Mouse (Mus musculus) frontal cortex, adult 2 months (tissue): ENCODE measurements around the gene Mfsd4b5. TPM values are rescaled to one million over a fixed set of nuclear protein-coding genes. Genes with fewer than 3 reads are reported as not detected.
"Not testable (repeated sequence)": the region's sequence is repeated elsewhere in the genome, so short reads cannot be mapped to it uniquely, and the experiment has no call there.

Experiments
- DNase-seq, 2 experiments: peaks; one replicate each; pipeline ENCODE4 v3.0.0; 2022; ENCODE audit warnings: low spot score in 1 of 2; ENCODE audit errors: extremely low spot score in 1 of 2
- polyA plus RNA-seq: library from polyadenylated mRNA; depleted of rRNA; stranded (reverse); fragments of >200 nt; gene quantifications from 2 replicates; pipeline ENCODE4 v1.2.3, GENCODE M21; 2012; rRNA removed

The Mfsd4b5 gene
- polyA plus RNA-seq, 1 experiment = 0.06 TPM

DNA sequence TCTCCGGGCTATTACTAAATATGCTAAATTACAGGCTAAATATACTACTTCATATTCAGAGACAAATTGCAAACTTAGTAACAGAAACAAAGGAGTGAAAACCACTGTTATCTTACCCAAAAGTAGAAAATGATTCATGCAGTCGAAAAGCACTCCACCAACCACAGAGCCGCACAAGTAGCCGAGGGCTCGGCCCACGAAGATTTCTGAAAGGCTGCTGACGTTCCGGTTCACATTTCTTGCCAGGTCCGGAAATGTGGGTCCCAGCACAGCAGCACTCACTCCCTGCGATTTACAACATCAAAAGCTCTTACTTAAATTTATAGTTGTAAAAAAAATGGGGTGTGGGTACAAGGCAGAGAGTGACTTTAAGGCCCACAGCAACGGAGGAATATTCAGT, 11.5 kb downstream of the Mfsd4b5 start:
- peak in 1 of 2 experiments; percentile 11 for DNase-seq

DNA sequence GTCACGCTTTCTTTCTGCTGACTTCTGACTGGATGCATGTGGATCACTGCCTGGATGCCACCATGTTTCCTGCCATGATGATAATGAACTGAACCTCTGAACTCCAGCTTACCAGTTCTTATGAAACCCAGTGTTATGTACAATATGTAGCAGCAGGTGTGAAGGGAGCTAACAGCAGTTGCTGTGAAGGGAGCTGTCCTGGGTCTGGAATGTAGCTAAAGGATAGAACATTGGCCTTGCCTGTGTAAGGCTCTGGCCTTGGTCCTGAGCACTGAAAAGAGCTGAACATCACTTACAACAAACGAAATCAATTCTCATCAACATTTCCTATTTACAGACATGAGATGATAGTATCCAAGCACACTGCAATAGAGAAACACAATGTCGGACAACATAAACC, 18.9 kb downstream of the Mfsd4b5 start:
- no peak for DNase-seq

DNA sequence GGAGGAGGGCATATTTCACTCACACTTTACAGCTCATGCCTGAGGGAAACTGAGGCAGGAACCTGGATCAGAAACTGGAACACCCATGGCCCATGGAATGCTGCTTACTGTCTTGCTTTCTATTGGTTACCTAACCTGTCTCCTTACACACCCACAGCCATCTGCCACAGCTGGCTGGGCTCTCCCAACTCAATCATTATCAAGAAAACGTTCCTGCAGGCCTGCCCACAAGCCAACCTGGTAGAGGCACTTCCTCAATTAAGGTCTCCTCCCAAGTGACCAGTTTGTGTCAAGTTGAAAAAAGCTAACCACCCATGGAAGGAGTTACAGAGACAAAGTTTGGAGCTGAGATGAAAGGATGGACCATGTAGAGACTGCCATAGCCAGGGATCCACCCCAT, 24.5 kb downstream of the Mfsd4b5 start:
- DNase-seq = no peak

DNA sequence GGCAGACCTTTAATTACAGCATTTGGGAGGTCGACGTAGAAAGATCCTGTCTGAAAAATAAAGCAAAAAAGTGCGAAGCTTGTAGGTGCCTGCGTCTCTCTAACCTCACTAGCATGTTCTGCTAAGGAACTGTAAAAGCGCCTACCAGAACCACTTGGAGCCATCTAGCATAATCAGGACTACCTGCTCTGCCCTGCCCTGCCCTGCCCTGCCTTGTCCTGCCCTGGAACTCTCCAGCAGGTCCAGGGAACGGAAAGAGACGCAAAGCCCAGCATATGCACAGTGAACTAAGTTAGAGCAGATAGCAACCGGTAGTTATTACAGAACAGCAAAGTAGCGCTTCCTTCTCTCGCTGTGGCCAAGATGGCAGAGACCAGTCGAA, 26.0 kb downstream of the Mfsd4b5 start:
- DNase-seq = no peak

DNA sequence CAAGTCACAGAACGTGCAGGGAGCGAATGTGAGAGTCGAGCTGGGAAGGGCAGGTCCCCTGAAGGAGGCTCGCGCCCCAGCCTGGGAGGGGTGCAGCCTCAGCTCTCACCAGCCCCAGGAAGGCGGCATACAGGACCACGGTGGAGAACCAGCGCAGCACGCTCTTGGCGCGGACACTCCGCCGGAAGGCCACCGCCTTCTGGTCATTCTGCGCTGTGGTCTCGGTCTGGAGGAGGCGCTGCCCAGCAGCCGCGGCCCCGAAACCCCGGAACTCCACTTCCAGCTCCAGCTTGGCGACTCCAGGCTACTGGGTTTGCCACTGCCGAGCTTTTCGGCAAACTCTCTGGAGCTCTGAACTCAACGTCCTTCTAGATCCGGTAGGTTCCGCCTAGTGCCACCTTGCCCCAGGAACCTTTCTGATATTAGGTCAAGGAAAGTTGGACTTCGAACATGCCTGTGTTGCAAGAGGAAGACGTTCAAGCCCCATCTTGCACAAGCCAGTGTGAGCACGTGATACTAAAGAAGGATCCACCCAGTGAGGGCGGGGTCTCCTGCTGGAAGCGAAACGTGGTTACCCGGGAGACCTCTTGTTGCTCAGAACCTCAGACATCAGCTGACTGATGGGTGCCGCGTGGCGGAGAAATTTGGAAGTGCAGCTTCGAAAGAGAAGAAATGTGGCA, 26.5 kb downstream of the Mfsd4b5 start, which contains the start of gene Mfsd4b3:
Mfsd4b3 (minus strand) TSS at position 393 of the 680 bp plus-strand sequence.
- DNase-seq = peak; percentile 92

DNA sequence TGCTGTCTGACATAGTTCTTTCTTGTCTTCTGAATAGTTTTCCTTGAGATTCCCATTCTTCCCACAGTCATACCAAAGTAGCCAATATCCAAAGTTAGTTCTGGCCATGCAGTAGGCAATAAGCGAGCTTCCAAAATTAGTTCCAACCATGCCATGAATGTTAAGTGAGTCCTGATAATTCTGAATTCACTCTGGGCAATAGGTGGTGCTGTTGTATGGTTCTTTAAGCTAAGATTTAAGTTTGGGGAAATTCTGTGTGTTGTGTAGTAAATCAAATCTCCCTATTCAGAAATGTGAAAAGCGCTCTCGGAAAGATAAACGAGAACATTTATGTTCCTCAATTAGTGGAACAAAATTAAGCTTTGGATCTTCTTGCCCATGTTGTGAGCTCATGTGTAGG, 28.2 kb downstream of the Mfsd4b5 start:
- peak in 1 of 2 experiments; percentile 68 for DNase-seq

DNA sequence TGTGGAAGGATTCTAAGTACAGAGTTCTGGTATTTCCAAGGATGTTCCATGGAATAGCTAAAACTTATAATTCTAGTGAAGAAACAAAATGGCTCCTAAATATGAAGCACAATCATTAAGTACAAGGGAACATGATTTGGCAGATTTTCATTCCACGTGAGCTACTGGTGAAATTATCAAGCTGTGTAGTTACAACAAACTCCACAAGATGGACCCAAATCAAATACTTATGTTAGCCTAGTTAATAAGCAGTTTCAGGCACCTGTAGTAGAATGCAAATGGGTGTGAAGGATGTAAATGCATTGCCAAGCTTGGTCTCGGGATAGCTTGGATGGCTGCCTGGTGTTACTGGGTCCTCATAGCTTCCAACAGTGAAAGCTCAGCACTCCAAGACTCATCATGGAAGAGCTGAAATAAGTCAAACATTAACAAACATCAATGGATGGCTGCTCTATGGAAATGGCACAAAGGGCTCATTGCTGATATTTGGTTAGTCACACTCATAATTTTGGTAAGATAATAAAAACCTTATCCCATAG, 30.0 kb downstream of the Mfsd4b5 start:
- no peak for DNase-seq

DNA sequence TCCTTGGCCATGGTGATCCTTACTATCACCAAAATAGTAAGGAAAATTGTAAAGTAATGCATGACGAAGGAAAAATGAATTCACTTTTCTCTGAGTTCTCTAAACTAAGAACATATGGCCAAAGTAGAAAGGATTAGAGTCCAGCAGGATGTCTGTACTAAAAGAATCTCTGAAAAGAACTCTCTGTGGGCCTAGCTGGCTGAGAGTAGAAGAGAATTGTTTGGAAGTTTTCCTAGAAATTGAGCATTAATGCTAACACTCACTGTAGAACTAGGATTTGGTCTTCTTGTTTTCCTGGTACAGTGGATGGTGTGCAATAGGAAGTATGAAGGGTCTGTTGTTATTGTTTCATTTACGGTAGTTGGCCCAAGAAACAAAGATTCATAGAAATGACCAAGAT, 31.3 kb downstream of the Mfsd4b5 start:
- DNase-seq = no peak

DNA sequence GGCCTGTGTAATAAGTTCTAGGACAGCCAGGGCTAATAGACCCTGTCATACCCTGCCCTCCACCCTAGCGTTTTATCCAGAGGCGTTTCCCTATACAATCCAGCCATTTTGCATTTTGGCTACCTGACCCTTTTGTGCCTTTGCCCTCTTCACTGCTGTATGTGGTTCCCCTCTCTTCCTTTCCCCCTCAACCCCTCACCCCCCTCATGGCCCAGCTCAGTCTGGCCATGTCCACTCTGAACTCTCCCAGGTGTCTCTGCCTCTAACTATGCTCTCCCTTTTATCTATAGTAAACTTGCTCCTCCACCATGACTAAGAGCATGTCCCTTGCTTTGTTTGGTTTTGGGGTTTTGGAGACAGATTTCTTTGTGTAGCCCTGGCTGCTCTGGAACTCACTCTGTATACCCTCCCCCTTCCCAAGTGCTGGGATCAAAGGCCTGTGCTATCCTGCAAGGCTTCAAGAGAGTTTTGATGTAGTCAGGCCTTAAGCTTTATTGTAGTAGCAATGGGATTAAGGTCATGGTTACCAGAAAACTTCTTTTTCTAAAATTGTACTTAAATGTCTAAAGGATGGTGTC, 37.0 kb downstream of the Mfsd4b5 start:
- DNase-seq = no peak

DNA sequence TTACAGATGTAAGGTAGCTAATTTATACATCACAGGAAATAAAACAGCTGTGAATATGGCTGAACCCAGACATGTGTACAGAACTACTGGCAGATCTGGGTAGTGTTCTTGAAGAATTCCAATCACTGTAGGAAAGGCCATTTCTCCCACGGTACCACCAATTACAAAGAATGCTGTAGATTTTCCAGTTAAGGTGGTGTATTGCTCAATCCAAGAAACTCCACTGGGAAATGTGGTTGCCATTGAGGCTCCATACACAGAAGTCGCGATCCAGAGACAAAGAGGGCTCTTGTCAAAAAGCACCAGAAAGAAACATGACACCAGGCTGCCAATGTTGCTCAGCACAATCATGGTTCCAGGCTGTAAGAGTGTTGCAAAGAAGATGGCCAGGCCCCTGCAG, 39.3 kb downstream of the Mfsd4b5 start:
- DNase-seq = not testable (repeated sequence)

DNA sequence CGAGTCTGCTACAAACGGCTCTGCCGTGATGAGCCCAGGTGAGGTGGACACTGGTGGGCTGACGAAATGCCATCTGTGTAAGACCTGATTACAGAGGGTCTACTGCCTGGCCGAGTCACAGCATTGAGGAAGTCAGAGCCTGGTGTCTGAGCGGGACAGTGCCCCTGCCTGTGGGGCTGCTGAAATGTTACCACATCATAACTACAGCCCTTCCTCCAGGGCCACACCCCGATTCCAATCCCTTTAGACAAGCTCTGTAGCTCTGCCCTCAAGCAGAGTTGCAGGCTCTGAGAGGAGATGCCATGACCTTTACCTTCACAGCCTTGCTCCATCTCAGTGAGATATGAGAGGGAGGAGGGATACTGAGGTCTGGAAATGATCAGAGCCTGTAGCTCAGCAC, 49.9 kb downstream of the Mfsd4b5 start:
- no peak for DNase-seq

DNA sequence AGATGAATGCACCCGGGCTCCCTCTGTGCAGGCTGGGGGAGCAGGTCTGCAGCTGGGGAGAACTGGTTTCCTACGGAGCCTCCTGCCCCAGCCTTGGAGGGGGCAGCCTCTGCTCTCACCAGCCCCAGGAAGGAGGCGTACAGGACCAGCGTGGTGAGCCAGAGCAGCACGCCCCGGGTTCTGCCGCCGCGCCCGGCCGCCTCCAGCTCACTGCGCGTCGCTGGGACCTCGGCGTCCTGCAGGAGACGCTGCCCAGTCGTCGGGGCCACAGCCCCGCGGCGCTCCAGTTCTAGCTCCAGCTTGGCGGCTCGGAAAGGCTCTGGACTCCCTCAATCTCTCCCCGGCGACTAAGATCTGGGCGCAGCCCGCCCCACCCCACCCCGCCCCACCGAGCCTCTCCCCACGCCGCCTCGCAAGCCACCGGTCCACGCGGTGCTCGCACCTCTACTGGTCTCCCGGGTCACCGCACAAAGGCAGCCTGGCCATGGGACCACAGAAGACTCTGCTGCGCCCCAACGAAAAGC, 59.8 kb downstream of the Mfsd4b5 start, which contains the start of gene Mfsd4b2:
Mfsd4b2 (minus strand) TSS at position 308 of the 524 bp plus-strand sequence.
- no peak for DNase-seq

DNA sequence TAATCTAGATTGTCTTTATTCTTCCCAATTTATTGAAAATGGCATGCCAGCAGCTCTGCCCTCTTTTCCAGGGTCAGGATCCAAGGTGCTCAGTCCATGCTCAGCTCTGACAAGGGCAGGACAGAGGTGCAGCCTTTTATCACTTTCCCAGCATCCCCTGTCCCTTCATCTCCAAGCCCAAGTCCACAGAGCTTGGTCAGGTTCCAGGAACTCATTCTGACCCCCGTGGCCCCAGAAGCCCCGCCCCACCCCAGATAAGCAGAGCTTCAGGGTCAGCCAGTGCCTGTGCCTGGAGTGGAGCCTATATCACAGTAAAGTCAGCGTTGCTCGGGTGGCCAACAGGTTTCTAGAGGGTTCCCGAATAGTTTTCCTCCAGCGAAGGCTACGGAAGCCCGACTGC, 61.9 kb downstream of the Mfsd4b5 start:
- not testable (repeated sequence) for DNase-seq

DNA sequence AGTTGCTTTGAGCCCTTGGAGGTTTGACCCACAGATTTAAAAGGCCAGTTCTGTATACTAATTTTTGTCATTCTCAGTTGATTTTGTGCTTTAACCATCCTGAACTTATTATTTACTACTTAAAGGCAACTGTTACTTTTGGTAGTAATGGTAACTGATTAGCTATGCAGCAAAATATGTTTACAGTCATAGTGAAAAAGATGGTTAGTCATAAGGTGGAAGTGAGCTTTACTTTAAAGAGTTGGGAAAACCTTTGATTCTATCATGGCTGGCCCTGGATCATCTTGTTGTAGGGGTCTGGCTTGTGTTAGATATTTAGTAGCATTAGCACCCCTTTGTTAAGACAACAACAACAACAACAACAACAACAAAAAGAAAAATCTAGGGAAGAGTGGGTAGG, 73.8 kb downstream of the Mfsd4b5 start:
- no peak for DNase-seq

DNA sequence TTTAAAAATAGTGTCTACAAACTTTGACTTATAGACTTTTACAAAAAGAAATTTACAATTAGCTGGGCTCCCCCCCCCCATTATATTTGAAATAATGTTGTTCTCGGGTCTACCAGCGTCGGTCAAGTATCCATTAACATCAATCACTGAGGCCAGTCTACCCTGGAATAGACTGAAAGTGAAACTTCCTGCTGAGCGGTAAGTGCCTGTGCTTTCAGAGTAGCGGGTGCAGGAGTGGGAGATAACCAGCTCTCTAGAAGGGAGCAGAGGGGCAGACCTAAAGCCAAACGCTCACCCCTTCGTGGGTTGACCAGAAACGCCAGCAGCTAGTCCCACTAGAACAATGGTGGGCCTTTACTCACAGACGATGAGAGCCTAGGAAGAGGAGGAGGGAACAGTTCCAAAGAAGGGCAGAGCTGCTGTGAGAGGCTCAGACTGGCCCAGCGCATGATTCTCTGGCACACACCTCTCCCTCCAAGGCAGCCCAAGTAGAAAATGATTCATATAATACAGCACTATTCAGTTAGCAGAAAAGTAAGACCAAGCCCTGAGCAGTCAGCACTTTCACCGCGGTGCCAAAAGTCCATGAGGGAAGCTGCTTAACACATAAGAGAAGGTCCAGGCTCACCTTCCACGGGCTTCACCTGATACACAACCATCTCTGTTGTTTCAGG, 77.5 kb downstream of the Mfsd4b5 start:
- no peak for DNase-seq

Other genes with a start within 250 kb of the Mfsd4b5 start
- 10.3 and 11.1 TPM in 2 replicates for gene Mfsd4b4, start 87.4 kb downstream of the Mfsd4b5 start, polyA plus RNA-seq
- not detected in 2 replicates for gene Mfsd4b2, start 59.7 kb downstream of the Mfsd4b5 start, polyA plus RNA-seq
- gene Mfsd4b3, start 26.5 kb downstream of the Mfsd4b5 start, polyA plus RNA-seq = not detected in 2 replicates
- 0.40 and 0.48 TPM in 2 replicates for gene Mfsd4b1, start 38.6 kb upstream of the Mfsd4b5 start, polyA plus RNA-seq
- gene Slc16a10, start 155.6 kb upstream of the Mfsd4b5 start, polyA plus RNA-seq = 2.6 and 3.0 TPM in 2 replicates